Mouse (Mus musculus): ENCODE measurements around the gene Zfp763. TPM values are rescaled to one million over a fixed set of nuclear protein-coding genes. Genes with fewer than 3 reads are reported as not detected.
"Not testable (repeated sequence)": the region's sequence is repeated elsewhere in the genome, so short reads cannot be mapped to it uniquely, and the experiment has no call there.

The Zfp763 gene
- polyA plus RNA-seq (2011; ENCODE audit: insufficient read depth, insufficient read length, low read depth, missing spikeins) = 9.5 and 10.5 TPM in 2 replicates

DNA sequence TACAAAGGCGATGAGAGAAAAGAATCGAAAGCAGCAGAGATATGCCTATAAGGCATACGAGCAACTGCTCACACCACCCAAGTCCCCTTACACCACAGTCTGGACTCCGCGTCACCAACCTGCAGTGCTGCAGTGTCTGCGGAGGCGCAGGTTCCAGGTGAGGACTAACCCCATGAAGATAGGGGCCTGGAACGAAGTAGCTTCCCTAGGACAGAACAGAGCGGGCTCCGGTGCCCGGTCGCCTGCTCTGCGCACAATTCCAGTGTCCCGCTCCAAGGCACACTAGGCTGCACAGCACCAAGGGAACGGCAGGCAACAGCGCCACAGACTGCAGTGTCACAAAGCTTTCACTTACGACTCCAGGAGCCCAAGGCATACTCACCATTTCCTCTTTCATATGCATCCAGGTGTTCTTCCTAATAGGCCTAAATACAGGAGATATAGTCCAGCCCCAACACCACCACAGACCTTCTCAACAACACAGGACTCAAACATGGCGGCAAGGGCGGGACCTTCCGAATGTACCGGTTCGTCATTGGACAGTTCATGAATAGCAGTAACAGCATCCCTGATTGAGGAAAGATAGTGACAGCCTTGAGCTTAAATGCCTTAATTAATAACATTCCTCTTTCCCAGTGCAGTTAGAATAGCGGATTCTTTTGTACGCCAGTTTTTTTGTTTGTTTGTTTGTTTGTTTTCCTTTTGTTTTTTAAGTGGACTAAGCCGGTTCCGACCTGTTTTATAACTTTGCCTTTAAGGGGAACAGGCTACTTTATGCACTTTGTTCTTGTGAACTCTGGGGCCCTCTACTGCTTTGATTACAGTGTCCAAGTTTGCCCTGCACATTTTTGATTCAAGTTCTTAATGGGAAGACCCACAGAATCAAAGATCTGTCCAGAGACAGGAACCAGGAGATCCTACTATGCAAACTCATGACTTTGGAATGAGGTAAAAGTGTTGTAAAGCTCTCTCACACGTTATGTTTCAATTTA lies at the start of gene Zfp763:
Gene Zfp763, minus strand, starts transcription at position 503 of the 992 bp plus-strand sequence.
- no peaks in the 10 kb centered on the region for H3K9me3 ChIP-seq (replicated peaks; ENCODE audit: control insufficient read depth, insufficient read depth, low read length, poor library complexity, severe bottlenecking)
- no peaks in the 10 kb centered on the region for H3K36me3 ChIP-seq (ENCODE audit: control insufficient read depth, insufficient read depth, low read length, poor library complexity, severe bottlenecking)
- peak within 1 kb of the TSS; percentile 95 for H3K4me3 ChIP-seq (ENCODE audit: low read depth, low read length)
- peak within 1 kb of the TSS; percentile 62 for H3K27ac ChIP-seq (ENCODE audit: insufficient read depth, low read length)
- H3K9ac ChIP-seq (ENCODE audit: low read depth, poor library complexity, severe bottlenecking) = peak within 1 kb of the TSS; percentile 78
- H3K4me1 ChIP-seq (ENCODE audit: control insufficient read depth, insufficient read depth, low read length) = no peaks in the 10 kb centered on the region
- no peaks in the 10 kb centered on the region for H3K27me3 ChIP-seq (ENCODE audit: control insufficient read depth, insufficient read depth, low read length, poor library complexity, severe bottlenecking)
- TF ChIP-seq POLR2A (IDR thresholded peaks at IDR 0.05; ENCODE audit: insufficient read depth, low read length) = peak; percentile 65
- TF ChIP-seq EP300 (IDR thresholded peaks at IDR 0.05; ENCODE audit: insufficient read depth, low read depth, low read length) = no peak

DNA sequence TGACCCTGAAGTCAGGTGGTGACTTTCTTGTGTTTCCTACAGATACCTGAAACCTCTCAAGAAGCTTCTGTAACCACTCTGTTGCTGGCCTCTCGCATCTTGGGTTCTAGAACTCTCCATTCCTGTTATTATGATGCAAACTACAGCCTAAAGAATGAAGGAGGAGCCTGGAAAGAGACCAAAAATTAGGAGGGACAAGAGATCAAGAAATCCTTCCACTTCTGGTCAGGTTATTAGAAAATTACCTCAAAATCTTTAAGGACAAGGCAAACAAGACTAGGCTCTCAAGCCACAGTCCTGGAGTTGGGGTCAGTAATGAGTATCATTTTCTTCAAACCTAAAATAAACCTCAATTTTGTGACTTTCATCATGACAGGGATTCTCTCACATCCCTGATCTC lies 34.8 kb upstream of the Zfp763 start, which contains the start of gene 4921501E09Rik:
Gene 4921501E09Rik, minus strand, starts transcription at position 101 of the 400 bp plus-strand sequence.
- TF ChIP-seq POLR2A (IDR thresholded peaks at IDR 0.05; ENCODE audit: insufficient read depth, low read length) (no peak), EP300 (IDR thresholded peaks at IDR 0.05; ENCODE audit: insufficient read depth, low read depth, low read length) (no peak), CTCF (IDR thresholded peaks at IDR 0.05; ENCODE audit: low read depth, low read length) (no peak)
- Histone ChIP-seq H3K9ac (ENCODE audit: low read depth, poor library complexity, severe bottlenecking) (no peak within 1 kb of the TSS), H3K36me3 (ENCODE audit: control insufficient read depth, insufficient read depth, low read length, poor library complexity, severe bottlenecking) (no peaks in the 10 kb centered on the region), H3K4me1 (ENCODE audit: control insufficient read depth, insufficient read depth, low read length) (no peaks in the 10 kb centered on the region), H3K27me3 (ENCODE audit: control insufficient read depth, insufficient read depth, low read length, poor library complexity, severe bottlenecking) (peaks cover 1% of the 10 kb centered on the region; the same call in 1 of the 2 replicates), H3K27ac (ENCODE audit: insufficient read depth, low read length) (no peak within 1 kb of the TSS), H3K4me3 (ENCODE audit: low read depth, low read length) (no peak within 1 kb of the TSS), H3K9me3 (replicated peaks; ENCODE audit: control insufficient read depth, insufficient read depth, low read length, poor library complexity, severe bottlenecking) (0 out of 2 replicates have a peak, but pooled peaks cover 2% of the 10 kb centered on the region)

GRCm38 (mm10) chr17:33063001-33063400 lies 29.8 kb upstream of the Zfp763 start:
- Histone ChIP-seq H3K27ac (ENCODE audit: insufficient read depth, low read length) (peak overlapping the region; percentile 57; the same call in 1 of the 2 replicates), H3K4me1 (ENCODE audit: control insufficient read depth, insufficient read depth, low read length) (no peaks in the 10 kb centered on the region), H3K9me3 (replicated peaks; ENCODE audit: control insufficient read depth, insufficient read depth, low read length, poor library complexity, severe bottlenecking) (0 out of 2 replicates have a peak, but pooled peaks cover 2% of the 10 kb centered on the region), H3K36me3 (ENCODE audit: control insufficient read depth, insufficient read depth, low read length, poor library complexity, severe bottlenecking) (no peaks in the 10 kb centered on the region), H3K27me3 (ENCODE audit: control insufficient read depth, insufficient read depth, low read length, poor library complexity, severe bottlenecking) (no peaks in the 10 kb centered on the region), H3K9ac (ENCODE audit: low read depth, poor library complexity, severe bottlenecking) (no peak overlapping the region), H3K4me3 (ENCODE audit: low read depth, low read length) (no peak overlapping the region)
- TF ChIP-seq CTCF (IDR thresholded peaks at IDR 0.05; ENCODE audit: low read depth, low read length) (no peak), POLR2A (IDR thresholded peaks at IDR 0.05; ENCODE audit: insufficient read depth, low read length) (no peak), EP300 (IDR thresholded peaks at IDR 0.05; ENCODE audit: insufficient read depth, low read depth, low read length) (no peak; the same call in 1 of the 2 replicates)

DNA sequence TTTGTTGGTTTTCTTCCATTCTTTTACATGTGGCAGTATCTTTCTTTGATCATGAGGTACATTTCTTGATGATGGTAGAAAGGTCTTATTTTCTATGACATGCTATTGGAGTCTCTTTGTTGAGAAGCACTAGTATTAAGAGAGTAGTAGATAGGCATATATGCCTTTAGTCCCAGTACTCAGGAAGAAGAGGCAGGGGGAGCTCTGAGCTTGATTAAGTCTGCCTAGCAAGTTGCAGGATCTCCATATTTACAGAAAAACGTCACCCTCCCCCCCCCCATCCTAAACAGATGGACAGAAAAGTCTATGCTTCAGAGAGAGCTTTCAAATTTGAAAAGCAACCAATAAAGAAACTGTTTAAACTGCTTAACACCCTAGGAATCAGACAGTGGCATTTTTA lies 25.6 kb upstream of the Zfp763 start:
- Histone ChIP-seq H3K4me1 (ENCODE audit: control insufficient read depth, insufficient read depth, low read length) (no peaks in the 10 kb centered on the region), H3K27ac (ENCODE audit: insufficient read depth, low read length) (no peak overlapping the region), H3K36me3 (ENCODE audit: control insufficient read depth, insufficient read depth, low read length, poor library complexity, severe bottlenecking) (no peaks in the 10 kb centered on the region), H3K9ac (ENCODE audit: low read depth, poor library complexity, severe bottlenecking) (no peak overlapping the region), H3K9me3 (replicated peaks; ENCODE audit: control insufficient read depth, insufficient read depth, low read length, poor library complexity, severe bottlenecking) (no peaks in the 10 kb centered on the region), H3K27me3 (ENCODE audit: control insufficient read depth, insufficient read depth, low read length, poor library complexity, severe bottlenecking) (no peaks in the 10 kb centered on the region), H3K4me3 (ENCODE audit: low read depth, low read length) (no peak overlapping the region)
- TF ChIP-seq CTCF (IDR thresholded peaks at IDR 0.05; ENCODE audit: low read depth, low read length) (no peak), EP300 (IDR thresholded peaks at IDR 0.05; ENCODE audit: insufficient read depth, low read depth, low read length) (no peak), POLR2A (IDR thresholded peaks at IDR 0.05; ENCODE audit: insufficient read depth, low read length) (no peak)

DNA sequence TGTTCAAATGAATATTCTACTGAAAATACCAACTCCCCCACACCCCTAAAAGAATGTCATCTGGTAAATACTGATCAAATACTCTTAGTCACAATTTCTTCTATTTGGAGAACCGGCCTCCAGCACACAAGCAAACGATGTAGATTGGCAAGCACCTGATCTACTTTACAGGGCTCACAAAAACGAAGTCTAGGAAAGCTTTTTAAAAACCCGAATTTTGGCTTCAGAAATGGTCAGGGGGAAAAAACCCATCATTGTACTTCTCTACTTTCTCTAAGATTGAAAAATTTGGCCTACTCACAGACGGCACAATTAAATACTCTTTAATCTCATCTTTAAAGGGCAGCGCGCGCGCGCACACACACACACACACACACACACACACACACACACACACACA lies 826 bp downstream of the Zfp763 start:
- Histone ChIP-seq H3K9ac (ENCODE audit: low read depth, poor library complexity, severe bottlenecking) (peak overlapping the region; percentile 78), H3K27ac (ENCODE audit: insufficient read depth, low read length) (no peak overlapping the region), H3K4me3 (ENCODE audit: low read depth, low read length) (peak overlapping the region; percentile 95), H3K36me3 (ENCODE audit: control insufficient read depth, insufficient read depth, low read length, poor library complexity, severe bottlenecking) (no peaks in the 10 kb centered on the region), H3K27me3 (ENCODE audit: control insufficient read depth, insufficient read depth, low read length, poor library complexity, severe bottlenecking) (no peaks in the 10 kb centered on the region), H3K9me3 (replicated peaks; ENCODE audit: control insufficient read depth, insufficient read depth, low read length, poor library complexity, severe bottlenecking) (no peaks in the 10 kb centered on the region), H3K4me1 (ENCODE audit: control insufficient read depth, insufficient read depth, low read length) (no peaks in the 10 kb centered on the region)
- TF ChIP-seq CTCF (IDR thresholded peaks at IDR 0.05; ENCODE audit: low read depth, low read length) (no peak), POLR2A (IDR thresholded peaks at IDR 0.05; ENCODE audit: insufficient read depth, low read length) (no peak), EP300 (IDR thresholded peaks at IDR 0.05; ENCODE audit: insufficient read depth, low read depth, low read length) (no peak)

DNA sequence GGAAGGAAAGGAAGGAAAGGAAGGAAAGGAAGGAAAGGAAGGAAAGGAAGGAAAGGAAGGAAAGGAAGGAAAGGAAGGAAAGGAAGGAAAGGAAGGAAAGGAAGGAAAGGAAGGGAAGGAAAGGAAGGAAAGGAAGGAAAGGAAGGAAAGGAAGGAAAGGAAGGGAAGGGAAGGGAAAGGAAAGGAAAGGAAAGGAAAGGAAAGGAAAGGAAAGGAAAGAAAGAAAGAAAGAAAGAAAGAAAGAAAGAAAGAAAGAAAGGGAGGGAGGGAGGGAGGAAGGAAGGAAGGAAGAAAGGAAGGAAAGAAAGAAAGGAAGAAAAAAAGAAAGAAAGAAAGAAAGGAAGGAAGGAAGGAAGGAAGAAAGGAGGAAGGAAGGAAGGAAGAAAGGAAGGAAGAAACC lies 12.8 kb downstream of the Zfp763 start:
- H3K9ac ChIP-seq (ENCODE audit: low read depth, poor library complexity, severe bottlenecking); H3K4me3 ChIP-seq (ENCODE audit: low read depth, low read length); H3K27ac ChIP-seq (ENCODE audit: insufficient read depth, low read length); H3K4me1 ChIP-seq (ENCODE audit: control insufficient read depth, insufficient read depth, low read length); H3K27me3 ChIP-seq (ENCODE audit: control insufficient read depth, insufficient read depth, low read length, poor library complexity, severe bottlenecking): not testable (repeated sequence)
- peaks cover 25% of the 10 kb centered on the region for H3K36me3 ChIP-seq (ENCODE audit: control insufficient read depth, insufficient read depth, low read length, poor library complexity, severe bottlenecking)
- peaks cover 26% of the 10 kb centered on the region for H3K9me3 ChIP-seq (replicated peaks; ENCODE audit: control insufficient read depth, insufficient read depth, low read length, poor library complexity, severe bottlenecking)
